Mouse (Mus musculus) C2C12 (cell line): ENCODE data around the gene Ddx4. TPM values are rescaled to one million over a fixed set of nuclear protein-coding genes. Genes with fewer than 3 reads are reported as not detected.

Experiments
- H3K27me3 ChIP-seq: one replicate; pipeline ENCODE4 v1.6.1; 2011; ENCODE audit not compliant: control insufficient read depth, insufficient read depth, insufficient read length
- H3K36me3 ChIP-seq: one replicate; pipeline ENCODE4 v1.6.1; 2011; ENCODE audit not compliant: control insufficient read depth, insufficient read depth
- H3K4me3 ChIP-seq: one replicate; pipeline ENCODE4 v1.5.1; 2011; ENCODE audit warnings: mild to moderate bottlenecking, control low read depth; ENCODE audit not compliant: poor library complexity, insufficient read depth, severe bottlenecking
- H3K79me2 ChIP-seq: one replicate; pipeline ENCODE4 v1.6.1; 2011; ENCODE audit not compliant: control insufficient read depth, insufficient read depth
- H3K79me3 ChIP-seq: one replicate; pipeline ENCODE4 v1.6.1; 2011; ENCODE audit warnings: low read depth, control low read depth
- H3ac ChIP-seq: one replicate; pipeline ENCODE3; 2011; ENCODE audit warnings: low read depth; ENCODE audit not compliant: control insufficient read depth, insufficient read length
- CEBPB ChIP-seq: IDR thresholded peaks from one replicate; pipeline ENCODE4 v1.6.1; 2011; ENCODE audit warnings: low read depth, mild to moderate bottlenecking, control low read depth, moderate library complexity
- CTCF ChIP-seq: IDR thresholded peaks from one replicate; pipeline ENCODE4 v1.5.1; 2011; ENCODE audit not compliant: control insufficient read depth, insufficient read depth, insufficient read length
- FOSL1 ChIP-seq: IDR thresholded peaks from one replicate; pipeline ENCODE4 v1.8.0; 2011; ENCODE audit warnings: mild to moderate bottlenecking, low read length; ENCODE audit not compliant: poor library complexity, insufficient read depth, severe bottlenecking
- MAX ChIP-seq: IDR thresholded peaks from one replicate; pipeline ENCODE4 v1.6.1; 2011; ENCODE audit warnings: mild to moderate bottlenecking, control low read depth
- MYOD1 ChIP-seq: IDR thresholded peaks from one replicate; pipeline ENCODE4 v1.6.1; 2011; ENCODE audit warnings: low read depth; ENCODE audit not compliant: control insufficient read depth, insufficient read length
- MYOG ChIP-seq: IDR thresholded peaks from one replicate; pipeline ENCODE4 v1.6.1; 2011; ENCODE audit not compliant: control insufficient read depth, insufficient read length; ENCODE audit errors: extremely low read depth
- USF1 ChIP-seq: IDR thresholded peaks from one replicate; pipeline ENCODE4 v1.6.1; 2011; ENCODE audit warnings: low read depth, mild to moderate bottlenecking, control low read depth, moderate library complexity
- polyA plus RNA-seq: library from polyadenylated mRNA; unstranded; fragments of >200 nt; fragmentation: generic; extraction: Trizol; gene quantifications from one replicate; pipeline ENCODE4 v1.2.1, GENCODE M21; 2012; ENCODE audit warnings: missing spikeins

Ddx4 gene
- polyA plus RNA-seq, 1 experiment: not detected

GRCm38 (mm10) chr13:112645529-112646186 is 6.6 kb downstream of the Ddx4 start:
- no peaks in the 10 kb centered on the region for H3K79me2 ChIP-seq
- peaks cover 35% of the 10 kb centered on the region for H3K27me3 ChIP-seq

GRCm38 (mm10) chr13:112644996-112645395 is 7.3 kb downstream of the Ddx4 start:
- no peaks in the 10 kb centered on the region for H3K79me2 ChIP-seq
- peaks cover 35% of the 10 kb centered on the region for H3K27me3 ChIP-seq
- H3K79me3 ChIP-seq: no peaks in the 10 kb centered on the region
- no peak for TF ChIP-seq MAX
- no peak for TF ChIP-seq USF1
- TF ChIP-seq FOSL1: no peak
- no peak for TF ChIP-seq CEBPB
- TF ChIP-seq CTCF: no peak
- TF ChIP-seq MYOG: no peak
- no peak for TF ChIP-seq MYOD1
- no peak overlapping the region for H3K4me3 ChIP-seq
- H3K36me3 ChIP-seq: no peaks in the 10 kb centered on the region
- no peak overlapping the region for H3ac ChIP-seq

More at GRCm38 (mm10) chr13:112645529-112646186, 6.6 kb downstream of the Ddx4 start:
- H3ac ChIP-seq: no peak overlapping the region
- no peaks in the 10 kb centered on the region for H3K79me3 ChIP-seq
- H3K36me3 ChIP-seq: no peaks in the 10 kb centered on the region
- H3K4me3 ChIP-seq: no peak overlapping the region
- no peak for TF ChIP-seq CTCF

GRCm38 (mm10) chr13:112642897-112643296 is 9.4 kb downstream of the Ddx4 start:
- Histone ChIP-seq H3K79me3 (no peaks in the 10 kb centered on the region), H3K27me3 (peaks cover 38% of the 10 kb centered on the region), H3K79me2 (no peaks in the 10 kb centered on the region), H3ac (no peak overlapping the region), H3K4me3 (no peak overlapping the region), H3K36me3 (no peaks in the 10 kb centered on the region)
- TF ChIP-seq CEBPB (no peak), CTCF (no peak), FOSL1 (no peak)

- Histone ChIP-seq H3K36me3 (no peaks in the 10 kb centered on the region), H3K4me3 (no peak overlapping the region), H3K27me3 (peaks cover 38% of the 10 kb centered on the region), H3K79me2 (no peaks in the 10 kb centered on the region), H3ac (no peak overlapping the region), H3K79me3 (no peaks in the 10 kb centered on the region)
- TF ChIP-seq MYOG (no peak), USF1 (no peak), CEBPB (no peak), FOSL1 (no peak), MYOD1 (no peak), CTCF (no peak), MAX (no peak)
Observed at GRCm38 (mm10) chr13:112639111-112639510, 13.2 kb downstream of the Ddx4 start.

GRCm38 (mm10) chr13:112636498-112636897 is 15.8 kb downstream of the Ddx4 start:
- TF ChIP-seq MYOD1: no peak
- TF ChIP-seq MAX: no peak
- no peak for TF ChIP-seq USF1
- no peak for TF ChIP-seq CEBPB
- no peak for TF ChIP-seq CTCF
- TF ChIP-seq FOSL1: no peak
- no peak for TF ChIP-seq MYOG
- H3K27me3 ChIP-seq: peaks cover 37% of the 10 kb centered on the region
- no peaks in the 10 kb centered on the region for H3K79me3 ChIP-seq
- no peak overlapping the region for H3ac ChIP-seq
- no peaks in the 10 kb centered on the region for H3K79me2 ChIP-seq
- no peaks in the 10 kb centered on the region for H3K36me3 ChIP-seq
- no peak overlapping the region for H3K4me3 ChIP-seq

- Histone ChIP-seq H3K79me2 (no peaks in the 10 kb centered on the region), H3K79me3 (no peaks in the 10 kb centered on the region), H3K4me3 (no peak overlapping the region), H3ac (no peak overlapping the region), H3K36me3 (no peaks in the 10 kb centered on the region), H3K27me3 (peaks cover 46% of the 10 kb centered on the region)
- TF ChIP-seq CEBPB (no peak), FOSL1 (no peak), USF1 (no peak), MYOG (no peak), CTCF (no peak), MYOD1 (no peak), MAX (no peak)
Observed at GRCm38 (mm10) chr13:112635174-112635837, 17.0 kb downstream of the Ddx4 start.
